Mouse (Mus musculus) embryonic stem cell, embryonic (primary cell): ENCODE data around the gene H2afy2.

ENCODE experiments used
- CTCF ChIA-PET, 4 experiments: fragments of 300-600 bp in 2 of 4; fragments of 350-600 bp in 2 of 4; sonication (Branson Sonifier 250); formaldehyde crosslinking; loops; one replicate each; lab custom pipeline; 2022; ENCODE audit warnings: inconsistent platforms in 2 of 4; lab: Charles Lee
- POLR2A ChIA-PET, 4 experiments: fragments of 300-600 bp in 2 of 4; fragments of 350-600 bp in 2 of 4; sonication (Branson Sonifier 250); formaldehyde crosslinking; loops; one replicate each; lab custom pipeline; 2022; ENCODE audit warnings: antibody characterized with exemption in 4 of 4, inconsistent platforms in 1 of 4; lab: Charles Lee

The H2afy2 gene

GRCm38 (mm10) chr10:61783621-61784251 is at the start of gene H2afy2:
Gene H2afy2, minus strand, starts transcription at chr10:61784147.
- CTCF ChIA-PET: interaction anchor here (0.6 to 2.2 kb wide), 13 partner anchors 9 to 626 kb away, joined by 3 to 6 read pairs (median 4); no protein-coding TSS in a partner anchor
- POLR2A ChIA-PET: interaction anchor here (0.6 to 2.2 kb wide), 25 partner anchors 9 to 721 kb away, joined by 3 to 9 read pairs (median 4); no protein-coding TSS in a partner anchor

GRCm38 (mm10) chr10:61832713-61833112 is 48.8 kb upstream of the H2afy2 start:
- POLR2A ChIA-PET: interaction anchor here in 3 of 4 experiments (0.6 to 1.7 kb wide), 7 partner anchors 9 to 395 kb away, joined by 3 to 7 read pairs (median 3); no protein-coding TSS in a partner anchor
- CTCF ChIA-PET: interaction anchor here (0.6 to 1.5 kb wide), 10 partner anchors 8 to 321 kb away, joined by 3 to 5 read pairs (median 4); partner anchors contain the start of gene H2afy2 (in 1 of the 4)

GRCm38 (mm10) chr10:61831741-61832140 is 47.8 kb upstream of the H2afy2 start:
- POLR2A ChIA-PET: interaction anchor here in 3 of 4 experiments (1.0 to 1.7 kb wide), 5 partner anchors 8 to 49 kb away, joined by 3 to 7 read pairs (median 3); no protein-coding TSS in a partner anchor
- CTCF ChIA-PET: interaction anchor here in 2 of 4 experiments (1.1 to 1.5 kb wide), 2 partner anchors 48 to 91 kb away, joined by 3 to 5 read pairs; partner anchors contain the start of gene H2afy2 (in 1 of the 2)

GRCm38 (mm10) chr10:61831251-61831650 is 47.3 kb upstream of the H2afy2 start:
- POLR2A ChIA-PET: interaction anchor here in 3 of 4 experiments (0.6 to 1.7 kb wide), 9 partner anchors 8 to 181 kb away, joined by 3 to 17 read pairs (median 3); no protein-coding TSS in a partner anchor
- CTCF ChIA-PET: interaction anchor here in 1 of 4 experiments (0.6 kb wide), 1 partner anchor 34 kb away, joined by 15 read pairs; no protein-coding TSS in a partner anchor

GRCm38 (mm10) chr10:61830817-61831216 is 46.9 kb upstream of the H2afy2 start:
- POLR2A ChIA-PET: interaction anchor here in 3 of 4 experiments (0.6 to 1.5 kb wide), 14 partner anchors 9 to 1727 kb away, joined by 3 to 17 read pairs (median 4); no protein-coding TSS in a partner anchor
- CTCF ChIA-PET: interaction anchor here in 1 of 4 experiments (0.6 to 0.7 kb wide), 2 partner anchors 35 to 63 kb away, joined by 3 to 15 read pairs; no protein-coding TSS in a partner anchor

GRCm38 (mm10) chr10:61829046-61829445 is 45.1 kb upstream of the H2afy2 start:
- ChIA-PET POLR2A (interaction anchor here (0.5 to 2.0 kb wide), 30 partner anchors 8 to 1654 kb away, joined by 3 to 12 read pairs (median 4); partner anchors contain the start of genes H2afy2 (in 1 of the 4) and Nodal (in 1 of the 4)), CTCF (interaction anchor here (0.5 to 1.5 kb wide), 13 partner anchors 8 to 1203 kb away, joined by 3 to 9 read pairs (median 3); no protein-coding TSS in a partner anchor)

- POLR2A ChIA-PET: interaction anchor here in 3 of 4 experiments (0.5 to 2.0 kb wide), 35 partner anchors 7 to 1654 kb away, joined by 3 to 12 read pairs (median 3); partner anchors contain the start of genes H2afy2 (in 1 of the 3) and Nodal (in 1 of the 3)
- CTCF ChIA-PET: interaction anchor here (0.6 to 1.5 kb wide), 13 partner anchors 8 to 1202 kb away, joined by 3 to 7 read pairs (median 3); no protein-coding TSS in a partner anchor
Measured at GRCm38 (mm10) chr10:61827950-61828936, 44.3 kb upstream of the H2afy2 start.

- ChIA-PET CTCF (interaction anchor here in 3 of 4 experiments (0.5 to 0.9 kb wide), 3 partner anchors 44 to 504 kb away, joined by 3 to 4 read pairs (median 3); no protein-coding TSS in a partner anchor), POLR2A (interaction anchor here in 3 of 4 experiments (0.6 to 2.0 kb wide), 9 partner anchors 9 to 76 kb away, joined by 3 to 9 read pairs (median 3); no protein-coding TSS in a partner anchor)
Measured at GRCm38 (mm10) chr10:61826753-61827435, 42.9 kb upstream of the H2afy2 start.

GRCm38 (mm10) chr10:61825979-61826752 is 42.2 kb upstream of the H2afy2 start:
- CTCF ChIA-PET: interaction anchor here in 3 of 4 experiments (0.5 to 0.7 kb wide), 3 partner anchors 9 to 505 kb away, joined by 3 to 6 read pairs (median 4); no protein-coding TSS in a partner anchor
- POLR2A ChIA-PET: interaction anchor here in 3 of 4 experiments (0.6 to 1.5 kb wide), 5 partner anchors 21 to 430 kb away, joined by 3 to 4 read pairs (median 3); no protein-coding TSS in a partner anchor

- POLR2A ChIA-PET: interaction anchor here in 3 of 4 experiments (0.7 to 1.1 kb wide), 4 partner anchors 23 to 431 kb away, joined by 3 to 4 read pairs (median 4); no protein-coding TSS in a partner anchor
Measured at GRCm38 (mm10) chr10:61825536-61825935, 41.6 kb upstream of the H2afy2 start.

GRCm38 (mm10) chr10:61823731-61824115 is 39.8 kb upstream of the H2afy2 start:
- POLR2A ChIA-PET: interaction anchor here in 3 of 4 experiments (0.5 to 3.0 kb wide), 17 partner anchors 8 to 1150 kb away, joined by 3 to 14 read pairs (median 4); partner anchors contain the start of gene H2afy2 (in 1 of the 3)
- CTCF ChIA-PET: interaction anchor here in 2 of 4 experiments (0.6 to 0.7 kb wide), 4 partner anchors 70 to 339 kb away, joined by 3 to 9 read pairs (median 4); partner anchors contain the start of gene Neurog3 (in 1 of the 2)

More at GRCm38 (mm10) chr10:61825536-61825935, 41.6 kb upstream of the H2afy2 start:
- CTCF ChIA-PET: interaction anchor here in 2 of 4 experiments (0.6 to 0.7 kb wide), 3 partner anchors 8 to 333 kb away, joined by 3 to 6 read pairs (median 3); no protein-coding TSS in a partner anchor

GRCm38 (mm10) chr10:61822968-61823730 is 39.2 kb upstream of the H2afy2 start:
- ChIA-PET POLR2A (interaction anchor here in 3 of 4 experiments (0.5 to 3.0 kb wide), 17 partner anchors 9 to 410 kb away, joined by 3 to 14 read pairs (median 4); no protein-coding TSS in a partner anchor), CTCF (interaction anchor here in 3 of 4 experiments (0.6 kb wide), 5 partner anchors 70 to 997 kb away, joined by 3 to 9 read pairs (median 4); partner anchors contain the start of gene Neurog3 (in 1 of the 3))

GRCm38 (mm10) chr10:61820050-61820449 is 36.1 kb upstream of the H2afy2 start:
- POLR2A ChIA-PET: no interaction called here
- CTCF ChIA-PET: interaction anchor here in 2 of 4 experiments (0.5 to 1.6 kb wide), 2 partner anchors 9 kb away, joined by 3 to 8 read pairs; no protein-coding TSS in a partner anchor

GRCm38 (mm10) chr10:61811987-61812386 is 28.0 kb upstream of the H2afy2 start:
- CTCF ChIA-PET: no interaction called here
- POLR2A ChIA-PET: interaction anchor here in 1 of 4 experiments (0.7 kb wide), 1 partner anchor 270 kb away, joined by 4 read pairs; no protein-coding TSS in a partner anchor
